Mouse (Mus musculus): ENCODE data around the gene Golm1.

DNA sequence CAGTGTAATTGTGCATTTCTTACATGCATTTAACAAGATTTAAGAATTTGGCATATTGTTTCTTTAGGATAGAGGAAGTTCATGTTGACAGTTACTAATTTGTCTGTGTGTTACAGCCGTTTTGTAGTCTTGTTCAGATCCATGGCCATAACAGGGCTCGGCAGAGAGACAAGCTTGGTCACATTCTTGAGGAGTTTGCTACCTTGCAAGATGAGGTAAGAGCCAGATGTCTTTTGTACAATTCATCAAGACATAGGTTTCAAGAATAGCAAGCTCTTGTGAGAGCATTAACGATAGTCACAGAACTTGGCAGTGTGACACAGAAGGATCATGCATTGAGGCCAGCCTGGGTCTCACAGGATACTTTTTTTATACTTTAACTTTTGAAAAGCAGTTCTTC, 51.2 kb downstream of the Golm1 start:
- TF ChIP-seq CTCF (IDR thresholded peaks at IDR 0.05; ENCODE audit: extremely low read depth, insufficient read depth, insufficient read length, insufficient replicate concordance) (no peak), POLR2A (IDR thresholded peaks at IDR 0.05; ENCODE audit: low read depth, low read length) (no peak)

Measured in spleen, adult 2 months (tissue).